ENCODE assay signal across 8 mouse cellular contexts in genomic region chr3:95904568-95904967, GRCm38 (mm10). TPM values are rescaled to one million over a fixed set of nuclear protein-coding genes. Genes with fewer than 3 reads are reported as not detected.
A peak's percentile ranks its signal among the peaks of the same experiment; 100 is the strongest.
DNase-seq lines count a peak whose midpoint lies in the region; ATAC-seq lines count a peak whose summit lies in the region.

Car14 (minus strand) TSS chr3:95904691.

- WGBS in forebrain, embryonic 12.5 days, result under 1% methylated on average over 15 of the region's 15 CpGs
- WGBS in limb, embryonic 10.5 days, result 0% methylated on average over 15 of the region's 15 CpGs
- under 1% methylated on average over 15 of the region's 15 CpGs for WGBS in neural tube, embryonic 14.5 days

- peaks cover 10% of the 10 kb centered on the region; the same call in 1 of the 2 replicates for H3K27me3 ChIP-seq in forebrain, embryonic 12.5 days
- 0 out of 2 replicates have a peak, but pooled peaks cover 5% of the 10 kb centered on the region for H3K27me3 ChIP-seq in limb, embryonic 10.5 days (ENCODE audit: low read depth, poor library complexity, severe bottlenecking)
- no peaks in the 10 kb centered on the region for H3K27me3 ChIP-seq in neural tube, embryonic 14.5 days (ENCODE audit: control insufficient read depth, insufficient read depth, low read length)

- no peaks in the 10 kb centered on the region for H3K9me3 ChIP-seq in forebrain, embryonic 12.5 days
- H3K9me3 ChIP-seq in limb, embryonic 10.5 days (replicated peaks), result no peaks in the 10 kb centered on the region
- no peaks in the 10 kb centered on the region for H3K9me3 ChIP-seq in neural tube, embryonic 14.5 days (ENCODE audit: control insufficient read depth, low read length)

- H3K4me1 ChIP-seq in forebrain, embryonic 12.5 days, result peaks cover 43% of the 10 kb centered on the region
- peaks cover 61% of the 10 kb centered on the region for H3K4me1 ChIP-seq in limb, embryonic 10.5 days
- H3K4me1 ChIP-seq in neural tube, embryonic 14.5 days (ENCODE audit: control insufficient read depth, insufficient read depth, low read length), result peaks cover 9% of the 10 kb centered on the region

- H3K4me3 ChIP-seq in forebrain, embryonic 12.5 days (replicated peaks), result peak within 1 kb of the TSS; percentile 36
- H3K4me3 ChIP-seq in limb, embryonic 10.5 days, result peak within 1 kb of the TSS; percentile 60
- peak within 1 kb of the TSS; percentile 27 for H3K4me3 ChIP-seq in neural tube, embryonic 14.5 days (ENCODE audit: low read depth, low read length)

- ATAC-seq in forebrain, embryonic 12.5 days (ENCODE audit: low FRiP score), result peak; percentile 56
- ATAC-seq in neural tube, embryonic 14.5 days (ENCODE audit: low read depth), result 0 out of 2 replicates have a peak, but pooled peaks have one; percentile 22

- no peaks in the 10 kb centered on the region for H3K36me3 ChIP-seq in forebrain, embryonic 12.5 days (replicated peaks)
- peaks cover 27% of the 10 kb centered on the region for H3K36me3 ChIP-seq in limb, embryonic 10.5 days
- H3K36me3 ChIP-seq in neural tube, embryonic 14.5 days (ENCODE audit: control insufficient read depth, insufficient read depth, low read length), result no peaks in the 10 kb centered on the region

- H3K4me2 ChIP-seq in forebrain, embryonic 12.5 days, result peak within 1 kb of the TSS; percentile 77
- H3K4me2 ChIP-seq in neural tube, embryonic 14.5 days (ENCODE audit: low read depth, low read length), result peak within 1 kb of the TSS; percentile 62

- intact Hi-C loops in left cerebral cortex, postnatal 4 days (cut with DNase I), result no loop called here
- intact Hi-C loops in heart, postnatal 14 days (cut with DNase I), result no loop called here

- peak within 1 kb of the TSS; percentile 58; the same call in 1 of the 2 replicates for H3K27ac ChIP-seq in forebrain, embryonic 12.5 days
- peak within 1 kb of the TSS; percentile 96 for H3K27ac ChIP-seq in limb, embryonic 10.5 days
- no peak within 1 kb of the TSS for H3K27ac ChIP-seq in neural tube, embryonic 14.5 days (ENCODE audit: low read depth, low read length)

- peak within 1 kb of the TSS; percentile 53 for H3K9ac ChIP-seq in forebrain, embryonic 12.5 days
- peak within 1 kb of the TSS; percentile 26; the same call in 1 of the 2 replicates for H3K9ac ChIP-seq in neural tube, embryonic 14.5 days (replicated peaks; ENCODE audit: low read depth, low read length)

- no peak for DNase-seq in left cerebral cortex, adult 8-10 months (ENCODE audit: low spot score in 2 of 2)
- no peak for DNase-seq in left cerebral cortex, postnatal 4 days
- peak; percentile 54 to 61 for DNase-seq in heart, postnatal 14 days
- DNase-seq in limb, embryonic 10.5 days (ENCODE audit: low spot score), result peak; percentile 76
- no peak for DNase-seq in urinary bladder, postnatal 14 days (ENCODE audit: low spot score)
- DNase-seq in urinary bladder, postnatal 25 days (ENCODE audit: low spot score), result no peak

RNA-seq across cellular contexts. Expression of gene Car14, which starts in this region (rescaled TPM):
- 10 to 100 TPM; 12.2 to 20.3 (median 14.2) TPM for total RNA-seq in left cerebral cortex, adult 8-10 months (2022)
- 1 to 10 TPM; 2.4 to 2.5 TPM for total RNA-seq in left cerebral cortex, postnatal 4 days (2021)
- 26.3 and 32.1 TPM in 2 replicates for polyA plus RNA-seq in forebrain, embryonic 12.5 days (2016; fragmentation: Nextera tagmentation; extraction: Ambion mirVana)
- 100 to 1,000 TPM; 153 to 157 TPM for total RNA-seq in heart, postnatal 14 days (2021)
- polyA plus RNA-seq in limb, embryonic 10.5 days (2016; fragmentation: Nextera tagmentation; extraction: Ambion mirVana), result 161 and 187 TPM in 2 replicates
- polyA plus RNA-seq in neural tube, embryonic 14.5 days (2014; fragmentation: Nextera tagmentation; extraction: Ambion mirVana), result 0.12 and 0.89 TPM in 2 replicates

Comparison
In these comparisons a context has a peak if more than half of its experiments do, and no peak if none do; other contexts are left out.
1. RNA of gene Car14 (total RNA-seq): 153 to 157 TPM in heart, postnatal 14 days; 12.2 to 20.3 TPM in left cerebral cortex, adult 8-10 months and 2.4 to 2.5 TPM in left cerebral cortex, postnatal 4 days; every median in the first group is over 4 times any median in the second.
2. RNA of gene Car14 (polyA plus RNA-seq): 161 to 187 TPM in limb, embryonic 10.5 days and 26.3 to 32.1 TPM in forebrain, embryonic 12.5 days; 0.12 to 0.89 TPM in neural tube, embryonic 14.5 days; every median in the first group is over 10 times any median in the second.
3. Peak in ATAC-seq, H3K4me3 ChIP-seq, H3K9ac ChIP-seq and H3K4me2 ChIP-seq in neural tube, embryonic 14.5 days; RNA of the gene not detected or under 1 TPM.
4. DNase-seq: peak in heart, postnatal 14 days (2 of 2) and limb, embryonic 10.5 days (single experiment); none in left cerebral cortex, adult 8-10 months (0 of 2), left cerebral cortex, postnatal 4 days (single experiment), urinary bladder, postnatal 14 days (single experiment) and urinary bladder, postnatal 25 days (single experiment).
5. Peak in every context shown above with its lines, with median percentiles within 50 percentile points of each other: H3K4me3 ChIP-seq.